Mouse (Mus musculus) heart, postnatal 0 days (tissue): ENCODE data around the gene Prdm10. TPM values are rescaled to one million over a fixed set of nuclear protein-coding genes. Genes with fewer than 3 reads are reported as not detected.

ENCODE experiments used
- ATAC-seq: fragments of 200-750 bp; cut with Nextera tagmentation; 2 replicates; pipeline ENCODE4 v1.8.0; 2017; ENCODE audit warnings: low read depth, moderate number of reproducible peaks, moderate library complexity; ENCODE audit not compliant: insufficient read depth
- DNase-seq: peaks from one replicate; pipeline ENCODE4 v3.0.0-alpha.2; 2016; ENCODE audit warnings: low spot score
- H3K27ac ChIP-seq: fragments of 300-500 bp; sonication (generic); 2 replicates; pipeline ENCODE4 v1.5.1; 2014; ENCODE audit warnings: low read depth, mild to moderate bottlenecking
- H3K27me3 ChIP-seq: fragments of 300-500 bp; sonication (generic); 2 replicates; pipeline ENCODE4 v1.6.1; 2014; ENCODE audit warnings: low read length, mixed read lengths; ENCODE audit not compliant: control insufficient read depth, insufficient read depth
- H3K36me3 ChIP-seq: fragments of 300-500 bp; sonication (generic); replicated peaks from 2 replicates; pipeline ENCODE4 v1.6.1; 2014; ENCODE audit warnings: low read length, mixed read lengths; ENCODE audit not compliant: control insufficient read depth, insufficient read depth
- H3K4me1 ChIP-seq: fragments of 300-500 bp; sonication (generic); 2 replicates; pipeline ENCODE4 v1.6.1; 2014; ENCODE audit warnings: antibody characterized with exemption; ENCODE audit not compliant: control insufficient read depth, insufficient read depth
- H3K4me2 ChIP-seq: fragments of 300-500 bp; sonication (generic); 2 replicates; pipeline ENCODE4 v1.6.1; 2014; ENCODE audit warnings: low read depth, mild to moderate bottlenecking, low read length, moderate library complexity
- H3K4me3 ChIP-seq: fragments of 300-500 bp; sonication (generic); 2 replicates; pipeline ENCODE4 v1.5.1; 2014; ENCODE audit warnings: low read depth, low read length
- H3K9ac ChIP-seq: fragments of 300-500 bp; sonication (generic); replicated peaks from 2 replicates; pipeline ENCODE4 v1.6.1; 2014; ENCODE audit warnings: low read depth, low read length, mixed read lengths
- H3K9me3 ChIP-seq: fragments of 300-500 bp; sonication (generic); replicated peaks from 2 replicates; pipeline ENCODE4 v1.6.1; 2016; ENCODE audit warnings: low read length; ENCODE audit not compliant: control insufficient read depth
- CTCF ChIP-seq: IDR thresholded peaks from 2 replicates; pipeline ENCODE4 v1.5.1; 2016; ENCODE audit warnings: antibody characterized with exemption, control low read depth, low read depth
- EP300 ChIP-seq: IDR thresholded peaks from 2 replicates; pipeline ENCODE4 v1.6.1; 2016; ENCODE audit warnings: antibody characterized with exemption, low read depth
- WGBS: fragments of 180-500 bp; shearing (Covaris S2); extraction: QIAGEN DNeasy Blood & Tissue Kit; methylation state at CpG from one replicate; pipeline ENCODE4 v1.1.7; 2014; 5-methylcytosine and 5-hydroxymethylcytosine counted together
- polyA plus RNA-seq: library from polyadenylated mRNA; unstranded; fragments of >200 nt; fragmentation: Nextera tagmentation; extraction: Ambion mirVana; gene quantifications from 2 replicates; pipeline ENCODE4 v1.2.1, GENCODE M21; 2015
- total RNA-seq: library from RNA; depleted of rRNA; stranded (reverse); fragments of >200 nt; gene quantifications from 2 replicates; pipeline ENCODE4 v1.2.3, GENCODE M21; 2014; ENCODE audit warnings: low replicate concordance

Gene Prdm10
- total and polyA plus RNA-seq, 2 experiments from 2014 or later: 1.2 to 2.6 TPM

DNA sequence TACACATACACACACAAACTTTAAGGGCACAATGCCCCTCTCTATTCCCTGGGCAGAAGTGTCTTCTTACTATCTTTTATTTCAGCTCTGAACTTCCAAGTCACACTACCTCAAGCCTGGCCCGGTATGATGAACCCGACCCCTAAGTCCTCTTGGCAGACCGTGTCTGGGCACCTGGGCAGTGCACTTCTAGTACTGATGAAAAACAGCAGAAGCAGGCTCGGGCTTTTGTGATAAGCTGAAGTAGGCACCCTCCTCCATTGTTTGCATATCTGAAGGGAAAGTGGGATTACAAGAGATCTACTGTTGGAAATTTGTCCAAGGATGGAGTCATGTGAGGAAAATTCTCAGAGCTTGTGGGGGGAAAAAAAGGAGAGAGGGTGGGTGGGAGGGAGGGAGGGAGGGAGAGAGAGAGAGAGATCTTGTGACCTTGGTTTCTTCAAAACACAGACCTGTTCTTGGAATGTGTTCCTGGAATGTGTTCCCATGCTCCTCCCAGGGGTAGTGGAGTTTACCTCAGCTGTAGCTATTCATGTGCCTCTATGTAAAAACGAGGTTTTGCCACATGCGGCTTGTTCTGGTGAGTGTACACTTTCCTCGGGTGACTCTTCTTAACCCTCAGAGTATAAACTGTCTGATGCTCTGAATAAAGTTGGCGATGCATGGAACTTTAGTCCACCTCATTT lies 39.7 kb upstream of the Prdm10 start:
- no peak overlapping the region for H3K9ac ChIP-seq
- ATAC-seq (no peak), DNase-seq (no peak)
- 51% methylated on average over 8 of the region's 8 CpGs for WGBS
- TF ChIP-seq CTCF (no peak), EP300 (no peak)
- H3K9me3 ChIP-seq: no peaks in the 10 kb centered on the region
- H3K27ac ChIP-seq: no peak overlapping the region
- no peaks in the 10 kb centered on the region for H3K36me3 ChIP-seq
- no peak overlapping the region for H3K4me3 ChIP-seq
- no peaks in the 10 kb centered on the region for H3K27me3 ChIP-seq
- H3K4me2 ChIP-seq: no peak overlapping the region
- no peaks in the 10 kb centered on the region for H3K4me1 ChIP-seq

DNA sequence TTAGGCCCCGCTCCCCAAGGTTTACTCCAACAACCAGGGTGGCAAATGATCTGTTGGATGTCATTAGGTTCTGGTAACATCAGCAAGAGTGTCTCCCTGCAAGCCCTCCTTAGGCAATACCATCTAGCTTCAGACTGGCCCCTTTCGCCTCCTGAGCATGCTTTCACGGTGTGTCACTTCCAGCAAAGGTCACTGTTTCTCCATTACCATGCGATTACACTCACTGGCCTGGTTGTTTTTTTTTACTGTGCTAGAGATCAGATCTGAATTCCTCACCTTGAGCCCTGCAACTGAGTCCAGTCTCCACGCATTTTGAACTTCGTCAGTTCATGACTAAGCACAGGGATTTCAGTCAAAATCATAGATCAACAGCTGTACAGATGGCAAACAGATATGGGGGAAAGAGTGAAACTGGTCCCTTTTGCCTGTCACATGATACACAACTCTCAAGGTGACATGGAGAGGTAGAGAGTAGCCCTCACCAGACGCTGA lies 39.1 kb upstream of the Prdm10 start:
- Histone ChIP-seq H3K36me3 (no peaks in the 10 kb centered on the region), H3K27me3 (no peaks in the 10 kb centered on the region), H3K4me3 (no peak overlapping the region), H3K4me2 (no peak overlapping the region), H3K9me3 (no peaks in the 10 kb centered on the region), H3K4me1 (no peaks in the 10 kb centered on the region), H3K9ac (no peak overlapping the region), H3K27ac (no peak overlapping the region)
- WGBS: 77% methylated on average over 7 of the region's 7 CpGs
- ATAC-seq (no peak), DNase-seq (no peak)
- TF ChIP-seq EP300 (no peak), CTCF (no peak)

DNA sequence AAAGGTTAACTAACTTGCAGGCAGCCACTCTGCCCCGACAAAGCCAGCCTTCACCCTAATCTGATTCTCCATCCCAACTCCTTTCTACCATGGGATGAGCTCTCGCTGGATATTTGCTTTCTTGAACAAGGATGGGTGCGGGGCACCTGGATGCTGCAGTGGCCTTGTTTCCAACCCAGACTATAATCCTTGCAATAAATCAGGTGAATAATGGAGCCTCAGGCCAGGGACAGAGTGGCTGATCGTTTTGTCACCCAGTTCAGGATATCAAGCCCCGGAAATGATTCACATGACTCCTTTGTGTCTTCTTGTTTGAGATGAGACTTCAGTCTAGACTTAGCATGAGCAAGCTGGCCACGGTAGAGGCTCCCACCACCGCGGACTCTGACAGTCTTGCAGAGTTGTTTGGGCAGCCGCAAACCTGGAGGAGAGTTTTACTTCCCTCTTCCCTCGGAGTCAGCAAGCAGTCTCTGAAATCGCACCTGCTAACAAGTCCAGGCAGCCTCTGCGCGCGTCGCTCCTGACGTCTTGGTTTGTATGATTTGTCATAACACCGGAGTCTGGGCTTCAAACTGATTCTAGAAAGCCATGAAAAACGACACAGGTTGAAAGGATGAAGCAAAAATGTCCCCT lies 36.9 kb upstream of the Prdm10 start:
- Histone ChIP-seq H3K4me1 (no peaks in the 10 kb centered on the region), H3K9ac (no peak overlapping the region), H3K27me3 (no peaks in the 10 kb centered on the region), H3K4me3 (no peak overlapping the region), H3K4me2 (no peak overlapping the region), H3K9me3 (no peaks in the 10 kb centered on the region), H3K36me3 (no peaks in the 10 kb centered on the region), H3K27ac (no peak overlapping the region)
- TF ChIP-seq CTCF (no peak), EP300 (no peak)
- ATAC-seq: no peak
- no peak for DNase-seq
- WGBS: 75% methylated on average over 18 of the region's 18 CpGs

DNA sequence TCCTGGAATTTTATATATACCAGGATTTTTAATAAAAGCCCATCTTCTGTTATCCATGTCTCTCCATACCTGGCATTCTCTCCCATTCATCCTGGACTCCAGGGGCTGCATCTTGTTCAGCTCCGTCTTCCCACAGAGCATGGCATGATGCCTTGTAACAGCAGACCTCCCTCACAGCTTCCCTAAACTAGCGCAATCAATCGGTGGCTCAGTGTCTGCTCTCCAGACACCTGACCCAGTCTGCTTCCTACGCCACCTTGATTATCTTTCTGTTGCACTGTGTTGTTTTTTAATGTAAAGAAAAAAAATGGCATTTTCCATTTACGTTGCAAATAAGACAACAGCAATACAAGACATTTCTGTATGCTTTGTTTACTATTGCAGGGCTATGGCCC lies 36.4 kb upstream of the Prdm10 start:
- no peak overlapping the region for H3K4me2 ChIP-seq
- no peak for TF ChIP-seq EP300
- TF ChIP-seq CTCF: no peak
- 79% methylated on average over 5 of the region's 5 CpGs for WGBS

DNA sequence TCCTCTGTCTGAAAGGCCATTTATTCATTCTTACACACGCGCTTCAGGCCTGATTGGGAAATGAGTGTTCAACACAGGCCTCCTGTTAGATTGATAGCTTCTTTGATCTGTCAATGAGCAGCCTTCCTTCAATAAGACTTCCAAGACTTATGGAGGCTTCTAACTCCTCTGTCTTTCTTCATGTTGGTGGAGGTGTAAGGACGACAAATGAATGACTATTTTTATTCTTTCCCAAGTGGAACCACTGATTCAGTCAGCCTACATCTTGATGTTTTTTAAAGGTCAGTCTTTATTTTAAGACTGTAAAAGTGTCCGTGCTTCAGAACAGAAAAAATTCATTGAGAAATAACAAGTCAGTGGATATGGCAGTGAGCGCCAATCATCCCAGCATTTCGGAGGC lies 35.3 kb upstream of the Prdm10 start:
- H3K36me3 ChIP-seq: no peaks in the 10 kb centered on the region
- no peak overlapping the region for H3K4me3 ChIP-seq
- ATAC-seq: no peak
- 90% methylated on average over 6 of the region's 6 CpGs for WGBS
- no peaks in the 10 kb centered on the region for H3K27me3 ChIP-seq
- no peak overlapping the region for H3K27ac ChIP-seq
- no peaks in the 10 kb centered on the region for H3K9me3 ChIP-seq
- DNase-seq: no peak
- no peaks in the 10 kb centered on the region for H3K4me1 ChIP-seq
- no peak for TF ChIP-seq EP300
- no peak for TF ChIP-seq CTCF
- no peak overlapping the region for H3K4me2 ChIP-seq
- H3K9ac ChIP-seq: no peak overlapping the region

More for the DNA sequence above, 36.4 kb upstream of the Prdm10 start:
- Histone ChIP-seq H3K4me3 (no peak overlapping the region), H3K9ac (no peak overlapping the region), H3K36me3 (no peaks in the 10 kb centered on the region), H3K27ac (no peak overlapping the region), H3K4me1 (no peaks in the 10 kb centered on the region), H3K9me3 (no peaks in the 10 kb centered on the region), H3K27me3 (no peaks in the 10 kb centered on the region)
- ATAC-seq: no peak
- no peak for DNase-seq
